Mouse (Mus musculus): ENCODE results near the gene Epha3. TPM values are rescaled to one million over a fixed set of nuclear protein-coding genes. Genes with fewer than 3 reads are reported as not detected.

Gene Epha3
- polyA plus RNA-seq, 1 experiment from 2014 or later, result 38.4 TPM

DNA sequence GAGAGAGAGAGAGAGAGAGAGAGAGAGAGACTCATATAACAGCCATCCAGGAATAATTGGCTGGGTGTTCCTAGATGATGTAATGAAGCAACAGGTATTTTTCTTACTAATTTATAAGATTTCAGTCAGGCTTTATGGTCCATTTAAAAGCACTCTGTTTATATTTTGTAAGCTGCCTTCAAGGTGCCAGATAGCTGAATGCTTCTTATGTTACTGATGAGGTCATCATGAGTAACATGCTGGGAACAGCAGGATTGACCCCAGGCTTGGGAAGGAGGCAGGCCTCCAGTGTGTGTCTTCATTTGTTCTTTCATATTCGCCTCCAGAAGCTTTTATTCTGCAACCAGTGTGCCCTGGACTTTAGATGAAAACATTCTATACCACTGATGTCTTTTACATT, 189.5 kb downstream of the Epha3 start:
- Histone ChIP-seq H3K9me3 (no peaks in the 10 kb centered on the region), H3K27ac (no peak overlapping the region), H3K4me1 (replicated peaks) (0 out of 2 replicates have a peak, but pooled peaks cover 4% of the 10 kb centered on the region), H3K27me3 (ENCODE audit: insufficient read depth, poor library complexity, severe bottlenecking) (no peaks in the 10 kb centered on the region), H3K4me3 (no peak overlapping the region), H3K36me3 (no peaks in the 10 kb centered on the region)
- 30% methylated on average over 1 of the region's 1 CpGs for WGBS
- DNase-seq (ENCODE audit: low spot score), result no peak

- Histone ChIP-seq H3K9me3 (no peaks in the 10 kb centered on the region), H3K4me1 (replicated peaks) (0 out of 2 replicates have a peak, but pooled peaks cover 4% of the 10 kb centered on the region), H3K27me3 (ENCODE audit: insufficient read depth, poor library complexity, severe bottlenecking) (no peaks in the 10 kb centered on the region), H3K36me3 (no peaks in the 10 kb centered on the region), H3K27ac (no peak overlapping the region), H3K4me3 (no peak overlapping the region)
- no peak for DNase-seq (ENCODE audit: low spot score)
- 93% methylated on average over 9 of the region's 9 CpGs for WGBS
Measured at GRCm38 (mm10) chr16:63673236-63673840, 190.6 kb downstream of the Epha3 start.

GRCm38 (mm10) chr16:63665897-63666464, 198.0 kb downstream of the Epha3 start:
- no peak overlapping the region for H3K27ac ChIP-seq
- no peaks in the 10 kb centered on the region for H3K27me3 ChIP-seq (ENCODE audit: insufficient read depth, poor library complexity, severe bottlenecking)
- H3K9me3 ChIP-seq, result no peaks in the 10 kb centered on the region
- no peaks in the 10 kb centered on the region for H3K36me3 ChIP-seq
- H3K4me3 ChIP-seq, result no peak overlapping the region
- WGBS, result 79% methylated on average over 3 of the region's 3 CpGs
- no peaks in the 10 kb centered on the region for H3K4me1 ChIP-seq (replicated peaks)
- no peak for DNase-seq (ENCODE audit: low spot score)

DNA sequence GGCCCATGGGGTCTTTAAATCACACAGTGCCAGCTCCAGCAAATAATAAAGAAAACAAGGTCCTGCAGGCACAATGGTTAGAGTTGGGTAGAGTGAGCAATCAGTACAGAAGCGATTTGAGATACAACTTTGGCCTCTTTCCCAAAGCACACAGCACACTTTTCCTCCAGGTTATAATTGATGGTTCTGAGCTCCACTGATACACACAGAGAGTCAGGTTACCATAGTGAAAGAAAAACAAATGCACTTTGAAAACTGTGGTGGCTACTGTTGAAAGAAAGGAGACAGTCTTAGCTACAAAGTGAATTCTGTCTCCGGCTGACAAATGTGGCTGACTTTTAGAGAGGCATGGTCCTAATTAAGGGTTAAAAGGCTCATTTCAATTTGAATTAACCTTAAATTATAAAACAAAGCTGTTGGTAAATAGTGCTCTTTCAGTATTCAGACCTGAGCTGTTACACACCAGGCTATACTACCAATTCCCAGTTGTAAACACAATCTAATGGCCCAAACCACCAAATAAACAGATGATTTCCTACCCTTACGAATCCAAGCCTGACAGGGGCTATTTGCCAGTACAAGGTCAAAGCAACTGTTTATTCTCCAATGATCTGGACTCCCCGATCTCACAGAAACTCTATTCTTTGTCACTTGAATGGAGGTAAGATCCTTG, 205.5 kb downstream of the Epha3 start:
- peaks cover 7% of the 10 kb centered on the region for H3K4me1 ChIP-seq (replicated peaks)
- H3K36me3 ChIP-seq, result no peaks in the 10 kb centered on the region
- no peak for DNase-seq (ENCODE audit: low spot score)
- H3K4me3 ChIP-seq, result no peak overlapping the region
- H3K27me3 ChIP-seq (ENCODE audit: insufficient read depth, poor library complexity, severe bottlenecking), result no peaks in the 10 kb centered on the region
- H3K27ac ChIP-seq, result peak overlapping the region; percentile 23; the same call in 1 of the 2 replicates
- no peaks in the 10 kb centered on the region for H3K9me3 ChIP-seq
- 43% methylated on average over 4 of the region's 4 CpGs for WGBS

GRCm38 (mm10) chr16:63657743-63658142, 206.2 kb downstream of the Epha3 start:
- H3K27ac ChIP-seq, result no peak overlapping the region
- DNase-seq (ENCODE audit: low spot score), result no peak
- no peaks in the 10 kb centered on the region for H3K9me3 ChIP-seq
- WGBS, result 80% methylated on average over 2 of the region's 2 CpGs
- H3K36me3 ChIP-seq, result no peaks in the 10 kb centered on the region
- H3K27me3 ChIP-seq (ENCODE audit: insufficient read depth, poor library complexity, severe bottlenecking), result no peaks in the 10 kb centered on the region
- H3K4me3 ChIP-seq, result no peak overlapping the region
- H3K4me1 ChIP-seq (replicated peaks), result peaks cover 7% of the 10 kb centered on the region

DNA sequence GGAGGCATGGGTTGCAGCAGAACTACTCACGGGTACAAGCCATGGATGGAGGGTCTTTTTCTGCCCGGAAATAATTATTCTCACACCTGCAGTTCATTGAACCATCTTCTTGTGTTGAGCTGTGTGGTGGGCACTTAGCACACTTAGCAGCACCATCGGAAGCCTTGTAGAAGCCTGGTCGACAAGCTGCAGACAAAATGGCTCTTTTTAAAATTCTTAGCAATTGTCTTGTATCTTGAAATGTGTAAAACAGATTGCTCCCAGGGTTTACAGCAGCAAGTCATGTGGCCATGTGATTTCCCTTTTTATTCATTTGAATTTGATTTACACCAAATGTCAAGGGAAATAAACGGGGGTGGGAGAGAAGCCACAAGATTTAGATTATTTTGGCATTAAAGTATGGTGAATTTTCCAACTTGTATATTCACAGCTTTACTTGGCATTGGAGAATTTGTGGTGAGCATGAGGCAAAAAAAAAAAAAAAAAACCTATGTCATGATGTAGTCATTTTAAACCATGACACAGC, 210.5 kb downstream of the Epha3 start:
- H3K36me3 ChIP-seq, result no peaks in the 10 kb centered on the region
- H3K27ac ChIP-seq, result no peak overlapping the region
- H3K4me3 ChIP-seq, result no peak overlapping the region
- H3K4me1 ChIP-seq (replicated peaks), result peaks cover 4% of the 10 kb centered on the region
- no peaks in the 10 kb centered on the region for H3K27me3 ChIP-seq (ENCODE audit: insufficient read depth, poor library complexity, severe bottlenecking)
- DNase-seq (ENCODE audit: low spot score), result no peak
- 92% methylated on average over 5 of the region's 5 CpGs for WGBS
- no peaks in the 10 kb centered on the region for H3K9me3 ChIP-seq

- DNase-seq (ENCODE audit: low spot score), result no peak
- H3K36me3 ChIP-seq, result no peaks in the 10 kb centered on the region
- H3K9me3 ChIP-seq, result no peaks in the 10 kb centered on the region
- H3K4me3 ChIP-seq, result no peak overlapping the region
- WGBS, result 88% methylated on average over 3 of the region's 3 CpGs
- no peak overlapping the region for H3K27ac ChIP-seq
- H3K4me1 ChIP-seq (replicated peaks), result no peaks in the 10 kb centered on the region
- H3K27me3 ChIP-seq (ENCODE audit: insufficient read depth, poor library complexity, severe bottlenecking), result no peaks in the 10 kb centered on the region
Measured at GRCm38 (mm10) chr16:63650760-63651159, 213.2 kb downstream of the Epha3 start.

- no peaks in the 10 kb centered on the region for H3K4me1 ChIP-seq (replicated peaks)
- H3K9me3 ChIP-seq, result no peaks in the 10 kb centered on the region
- DNase-seq (ENCODE audit: low spot score), result no peak
- H3K4me3 ChIP-seq, result no peak overlapping the region
- no peaks in the 10 kb centered on the region for H3K27me3 ChIP-seq (ENCODE audit: insufficient read depth, poor library complexity, severe bottlenecking)
- no peaks in the 10 kb centered on the region for H3K36me3 ChIP-seq
- no peak overlapping the region for H3K27ac ChIP-seq
Measured at GRCm38 (mm10) chr16:63646577-63646976, 217.4 kb downstream of the Epha3 start.

DNA sequence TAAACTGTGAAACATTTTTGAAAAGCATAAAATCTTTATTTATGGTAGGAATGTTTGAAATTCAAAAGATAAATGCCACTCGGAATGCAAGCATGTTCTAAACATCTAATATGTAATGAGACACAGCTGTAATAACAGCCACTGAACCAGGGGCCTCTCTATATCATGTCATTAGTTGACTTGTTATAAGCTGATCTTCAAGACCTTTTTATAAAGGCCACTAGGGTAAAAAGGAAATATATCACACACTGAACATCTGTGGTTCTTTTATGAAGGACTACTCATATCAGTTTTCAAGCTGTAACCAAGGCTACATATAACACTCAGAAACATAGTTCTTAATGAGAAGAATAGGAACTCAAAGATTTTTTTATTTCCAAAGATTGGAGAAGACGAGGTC, 221.3 kb downstream of the Epha3 start:
- no peaks in the 10 kb centered on the region for H3K4me1 ChIP-seq (replicated peaks)
- no peaks in the 10 kb centered on the region for H3K27me3 ChIP-seq (ENCODE audit: insufficient read depth, poor library complexity, severe bottlenecking)
- H3K27ac ChIP-seq, result no peak overlapping the region
- DNase-seq (ENCODE audit: low spot score), result no peak
- H3K4me3 ChIP-seq, result no peak overlapping the region
- 74% methylated on average over 2 of the region's 2 CpGs for WGBS
- H3K9me3 ChIP-seq, result no peaks in the 10 kb centered on the region
- H3K36me3 ChIP-seq, result no peaks in the 10 kb centered on the region

DNA sequence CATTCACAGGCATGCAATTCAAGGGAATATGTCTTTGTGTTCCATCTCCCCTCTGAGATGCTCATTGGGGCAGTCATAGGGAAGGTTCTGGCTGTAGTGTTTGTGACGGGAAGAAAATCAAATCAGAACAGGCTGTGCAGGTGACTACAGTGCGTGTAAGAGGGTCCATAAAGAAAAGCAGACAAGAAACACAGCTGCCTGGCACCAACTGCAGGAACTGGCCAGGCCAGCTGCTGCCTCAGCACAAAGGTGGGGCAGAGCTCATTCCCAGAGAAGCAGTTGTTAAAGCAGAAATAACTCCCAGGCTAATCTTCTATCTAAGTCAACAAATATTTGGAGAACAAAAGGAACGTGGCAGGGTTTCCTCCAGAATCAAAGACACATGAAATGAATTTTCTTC, 222.4 kb downstream of the Epha3 start:
- WGBS, result 69% methylated on average over 3 of the region's 3 CpGs
- no peaks in the 10 kb centered on the region for H3K36me3 ChIP-seq
- H3K4me3 ChIP-seq, result no peak overlapping the region
- no peaks in the 10 kb centered on the region for H3K27me3 ChIP-seq (ENCODE audit: insufficient read depth, poor library complexity, severe bottlenecking)
- H3K4me1 ChIP-seq (replicated peaks), result no peaks in the 10 kb centered on the region
- DNase-seq (ENCODE audit: low spot score), result no peak
- no peak overlapping the region for H3K27ac ChIP-seq
- no peaks in the 10 kb centered on the region for H3K9me3 ChIP-seq

DNA sequence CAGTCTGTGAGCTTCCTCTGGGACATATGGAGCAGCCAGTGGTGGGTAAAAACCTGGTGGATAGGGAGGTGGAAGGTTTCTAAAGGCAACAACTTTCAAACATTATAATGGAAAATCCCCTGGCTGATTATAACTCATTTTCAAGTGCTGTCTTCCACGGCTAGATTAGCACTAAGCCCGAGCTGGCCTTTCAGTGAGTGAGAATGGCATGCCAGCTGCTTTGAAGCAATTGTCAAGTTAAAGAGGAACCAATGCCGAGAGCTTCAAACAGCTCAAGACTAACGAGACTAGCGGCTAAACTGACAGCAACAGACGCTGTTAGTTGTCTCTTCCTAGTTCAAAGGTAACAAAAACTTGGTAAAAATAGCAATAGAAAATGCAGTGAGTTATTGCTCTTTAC, 225.3 kb downstream of the Epha3 start:
- Histone ChIP-seq H3K27me3 (ENCODE audit: insufficient read depth, poor library complexity, severe bottlenecking) (no peaks in the 10 kb centered on the region), H3K4me1 (replicated peaks) (no peaks in the 10 kb centered on the region), H3K9me3 (no peaks in the 10 kb centered on the region), H3K4me3 (no peak overlapping the region), H3K36me3 (no peaks in the 10 kb centered on the region), H3K27ac (no peak overlapping the region)
- DNase-seq (ENCODE audit: low spot score), result no peak
- whole genome bisulfite sequencing, result 44% methylated on average over 6 of the region's 6 CpGs

GRCm38 (mm10) chr16:63633748-63634166, 230.2 kb downstream of the Epha3 start:
- no peaks in the 10 kb centered on the region for H3K4me1 ChIP-seq (replicated peaks)
- DNase-seq (ENCODE audit: low spot score), result no peak
- H3K27ac ChIP-seq, result no peak overlapping the region
- H3K36me3 ChIP-seq, result no peaks in the 10 kb centered on the region
- WGBS, result 94% methylated on average over 5 of the region's 5 CpGs
- H3K4me3 ChIP-seq, result no peak overlapping the region
- no peaks in the 10 kb centered on the region for H3K27me3 ChIP-seq (ENCODE audit: insufficient read depth, poor library complexity, severe bottlenecking)
- no peaks in the 10 kb centered on the region for H3K9me3 ChIP-seq

DNA sequence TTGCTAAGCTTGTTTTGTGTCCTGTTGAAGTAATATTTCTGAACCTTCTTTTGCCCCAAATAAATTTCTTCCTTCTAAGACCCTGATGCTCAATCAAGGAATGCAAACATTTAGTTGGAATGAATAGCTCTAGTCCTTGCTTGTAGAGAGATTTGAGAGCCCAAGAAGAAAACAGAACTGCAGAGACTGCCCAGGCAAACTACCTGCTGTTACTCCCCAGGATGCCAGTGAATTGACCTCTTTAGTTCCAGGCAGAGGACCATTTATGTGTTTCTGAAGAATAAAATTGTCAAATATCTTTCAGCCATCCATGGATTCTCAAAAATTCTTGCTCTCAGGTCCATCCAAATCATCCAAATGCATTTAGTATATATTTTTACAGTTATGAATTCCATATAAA, 238.7 kb downstream of the Epha3 start:
- H3K9me3 ChIP-seq, result no peaks in the 10 kb centered on the region
- H3K4me3 ChIP-seq, result no peak overlapping the region
- no peaks in the 10 kb centered on the region for H3K27me3 ChIP-seq (ENCODE audit: insufficient read depth, poor library complexity, severe bottlenecking)
- no peaks in the 10 kb centered on the region for H3K36me3 ChIP-seq
- H3K4me1 ChIP-seq (replicated peaks), result no peaks in the 10 kb centered on the region
- no peak overlapping the region for H3K27ac ChIP-seq
- no peak for DNase-seq (ENCODE audit: low spot score)

All from hindbrain, embryonic 10.5 days (tissue).